Mouse (Mus musculus) gastrocnemius, postnatal 25 days (tissue): ENCODE measurements around the gene Tlk1. TPM values are rescaled to one million over a fixed set of nuclear protein-coding genes. Genes with fewer than 3 reads are reported as not detected.
"Not testable (repeated sequence)": the region's sequence is repeated elsewhere in the genome, so short reads cannot be mapped to it uniquely, and the experiment has no call there.

Experiments
- DNase-seq: peaks from one replicate; pipeline ENCODE4 v3.0.0; 2022
- total RNA-seq, 2 experiments: library from RNA; stranded (reverse); gene quantifications; 1 replicate in 1 of 2; 2 replicates in 1 of 2; pipeline ENCODE4 v1.2.3; 2021

Gene Tlk1
- total RNA-seq, 2 experiments from 2014 or later = 28.1 to 34.8 TPM

GRCm38 (mm10) chr2:70833261-70833660, 7.7 kb upstream of the Tlk1 start:
- DNase-seq = no peak

- no peak for DNase-seq
These were observed 6.3 kb upstream of the Tlk1 start for GRCm38 (mm10) chr2:70831709-70832350.

GRCm38 (mm10) chr2:70830683-70831082, 5.2 kb upstream of the Tlk1 start:
- DNase-seq = no peak

- DNase-seq = no peak
These were observed 4.5 kb upstream of the Tlk1 start for GRCm38 (mm10) chr2:70829946-70830610.

DNA sequence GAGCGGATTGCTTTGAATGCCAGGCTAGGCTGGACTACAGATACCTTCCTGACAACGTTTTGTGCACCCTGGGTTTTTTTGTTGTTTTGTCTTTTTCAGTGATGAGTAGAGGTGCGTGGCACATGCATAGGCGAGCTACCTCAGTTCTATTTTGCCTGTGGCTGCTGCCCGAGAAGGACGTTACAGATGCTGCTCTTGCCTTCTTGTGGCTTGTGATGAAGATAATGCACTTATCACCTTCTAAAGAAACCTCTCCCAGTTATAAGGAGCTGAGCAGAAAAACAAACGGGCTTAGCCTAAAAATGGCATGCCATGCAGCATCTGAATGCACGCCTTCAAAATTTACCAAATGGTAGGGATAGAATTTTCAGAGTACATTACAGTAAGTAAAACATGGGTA, 2.3 kb upstream of the Tlk1 start:
- DNase-seq = no peak

DNA sequence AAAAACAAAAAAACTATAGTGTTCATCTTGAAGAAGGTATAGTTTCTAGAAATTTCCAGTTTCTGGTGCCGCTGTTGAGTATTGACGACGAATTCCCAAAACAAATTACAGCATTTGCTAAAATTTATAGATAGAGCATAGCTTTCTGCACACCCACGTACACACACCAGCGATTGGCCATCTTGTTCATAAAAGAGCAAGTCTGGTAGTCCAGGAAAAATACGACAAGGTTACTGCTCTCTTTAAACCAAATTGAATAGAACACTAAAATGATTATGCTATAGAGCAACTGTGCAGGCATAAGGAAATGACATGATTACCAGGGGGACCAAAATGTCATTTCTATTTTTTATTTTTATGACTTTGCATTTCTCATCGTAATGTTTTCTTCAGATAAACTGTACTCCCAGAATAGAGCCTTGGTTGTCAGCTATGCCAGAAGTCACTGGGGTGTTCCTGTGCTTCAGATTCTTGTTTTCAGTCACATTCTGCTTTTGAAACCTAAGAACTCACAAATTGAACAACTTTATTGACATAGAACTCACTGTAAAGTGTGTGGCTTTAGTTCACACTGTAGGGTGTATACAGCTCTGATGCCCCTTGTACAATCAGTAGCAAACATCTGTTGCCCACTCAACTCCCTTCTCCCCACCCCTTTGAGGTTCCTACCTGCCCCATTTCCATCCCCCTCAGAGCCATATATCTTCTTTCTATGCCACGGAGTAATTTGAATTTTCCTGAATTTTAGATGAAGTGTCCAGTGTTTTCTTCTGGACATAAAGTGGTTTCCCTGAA, 1.1 kb upstream of the Tlk1 start:
- no peak for DNase-seq

GRCm38 (mm10) chr2:70824838-70825370, 624 bp downstream of the Tlk1 start:
- peak; percentile 72 for DNase-seq

DNA sequence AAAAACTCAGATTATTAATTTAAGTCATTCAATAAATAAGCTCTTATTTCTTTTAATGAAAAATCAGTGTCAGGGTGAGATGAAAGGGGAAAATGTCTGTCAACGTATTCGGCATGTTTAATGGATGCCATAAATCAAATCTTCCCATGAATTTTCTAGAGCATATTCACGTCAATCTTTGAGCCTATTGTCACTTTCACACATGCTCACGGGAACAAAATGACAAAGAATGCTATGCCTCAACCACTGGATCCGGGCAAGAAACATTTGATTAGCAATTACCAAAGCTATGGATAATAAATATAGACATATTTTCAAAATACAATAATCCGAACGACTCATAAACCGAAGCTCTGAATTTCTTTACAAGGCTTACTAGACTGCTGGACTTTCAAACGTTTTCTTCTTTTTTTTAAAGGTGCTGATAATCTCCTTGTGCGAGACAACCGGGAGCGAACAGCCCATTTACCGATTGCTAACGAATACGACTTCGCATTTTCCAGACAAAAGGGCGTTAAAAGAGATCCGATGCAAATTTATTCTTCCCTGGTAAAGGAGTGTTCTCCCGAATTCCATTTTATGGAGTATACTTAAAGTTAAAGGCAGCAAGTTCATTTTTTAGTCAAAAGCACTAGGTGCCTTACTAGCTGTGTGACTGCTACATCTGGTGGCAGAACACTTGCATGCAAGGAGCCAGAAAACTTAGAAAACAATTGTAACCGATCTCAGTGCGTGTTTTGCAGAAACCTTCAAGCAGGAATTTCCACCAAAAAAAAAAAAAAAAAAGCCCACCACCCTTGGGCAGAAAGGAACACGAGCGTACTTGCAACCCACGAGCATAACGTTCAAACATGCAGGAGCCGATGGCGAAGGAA, 1.4 kb downstream of the Tlk1 start:
- DNase-seq = no peak

DNA sequence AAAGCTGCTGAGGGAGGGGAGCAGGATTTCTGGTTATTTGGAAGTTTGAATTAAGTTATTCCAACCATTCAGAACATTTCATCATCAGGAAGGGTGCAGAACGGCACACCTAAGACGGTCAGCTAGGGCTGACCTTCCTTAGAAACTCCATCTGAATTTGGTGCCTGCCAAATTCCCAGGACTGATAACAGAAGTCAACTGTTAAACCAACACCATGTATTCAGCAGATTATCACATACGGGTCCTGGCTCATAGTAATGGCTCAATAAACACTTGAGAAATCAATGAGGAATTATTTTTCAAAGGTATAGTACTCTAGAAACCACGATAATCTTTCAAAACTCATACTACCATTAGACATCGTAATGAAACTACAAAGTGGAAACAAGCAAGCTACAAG, 2.1 kb downstream of the Tlk1 start:
- no peak for DNase-seq

- no peak for DNase-seq
These were observed 8.6 kb downstream of the Tlk1 start for GRCm38 (mm10) chr2:70816939-70817338.

DNA sequence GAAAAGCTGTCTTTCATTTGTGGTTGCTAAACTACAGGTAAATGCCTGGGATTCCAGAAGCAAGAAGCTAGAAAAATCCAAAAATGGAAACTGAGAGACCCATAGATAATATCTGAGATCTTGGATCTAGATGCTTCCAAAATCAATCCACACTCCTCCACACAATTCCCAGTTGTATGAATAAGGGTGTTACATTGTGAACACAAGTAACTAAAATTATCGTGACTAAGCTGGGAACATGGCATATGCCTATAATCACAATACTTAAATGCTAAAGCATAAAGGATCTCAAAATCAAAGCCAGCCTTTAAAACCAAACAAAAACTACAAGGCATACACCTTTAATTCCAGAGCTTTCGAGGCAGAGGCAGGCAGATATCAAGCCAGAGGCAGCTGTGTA, 9.5 kb downstream of the Tlk1 start:
- no peak for DNase-seq

- DNase-seq = no peak
These were observed 11.9 kb downstream of the Tlk1 start for GRCm38 (mm10) chr2:70813608-70814007.

- DNase-seq = no peak
These were observed 14.1 kb downstream of the Tlk1 start for GRCm38 (mm10) chr2:70811476-70811875.

- no peak for DNase-seq
These were observed 15.6 kb downstream of the Tlk1 start for GRCm38 (mm10) chr2:70809921-70810320.

GRCm38 (mm10) chr2:70808681-70809080, 16.8 kb downstream of the Tlk1 start:
- no peak for DNase-seq

DNA sequence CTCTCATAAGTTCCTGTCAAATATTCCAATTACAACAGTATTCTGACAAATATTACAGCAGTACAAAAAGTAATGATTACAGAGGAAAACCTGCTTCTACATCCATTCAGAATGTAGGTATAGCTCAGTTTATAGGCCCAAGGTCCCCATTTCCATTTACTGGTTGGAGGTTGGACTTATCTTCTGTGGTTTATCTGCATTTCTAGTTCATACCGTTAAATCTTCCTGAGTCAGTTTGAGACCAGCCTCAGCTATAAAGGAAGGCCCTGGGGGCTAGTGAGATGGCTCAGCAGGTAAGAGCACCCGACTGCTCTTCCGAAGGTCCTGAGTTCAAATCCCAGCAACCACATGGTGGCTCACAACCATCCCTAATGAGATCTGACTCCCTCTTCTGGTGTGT, 17.9 kb downstream of the Tlk1 start:
- DNase-seq = not testable (repeated sequence)

DNA sequence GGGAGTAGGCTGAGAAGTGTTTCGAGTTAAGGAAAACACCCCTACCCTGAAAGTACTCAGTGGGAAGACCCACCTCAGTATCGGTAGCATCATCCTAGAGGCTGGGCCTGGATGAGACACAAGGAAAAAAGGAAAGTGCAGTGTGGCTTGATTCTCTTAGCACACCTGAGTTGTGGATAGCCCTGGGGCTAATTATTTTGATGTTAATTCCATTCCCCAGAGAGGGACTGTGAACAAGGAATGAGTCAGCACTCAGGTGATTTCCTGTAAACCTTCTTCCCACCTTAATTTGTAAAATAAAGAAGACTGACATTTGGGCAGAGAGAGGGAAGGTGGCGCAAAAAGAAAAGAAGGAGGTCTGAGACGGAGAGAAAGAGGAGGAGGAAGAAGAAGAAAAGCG, 19.5 kb downstream of the Tlk1 start:
- no peak for DNase-seq

DNA sequence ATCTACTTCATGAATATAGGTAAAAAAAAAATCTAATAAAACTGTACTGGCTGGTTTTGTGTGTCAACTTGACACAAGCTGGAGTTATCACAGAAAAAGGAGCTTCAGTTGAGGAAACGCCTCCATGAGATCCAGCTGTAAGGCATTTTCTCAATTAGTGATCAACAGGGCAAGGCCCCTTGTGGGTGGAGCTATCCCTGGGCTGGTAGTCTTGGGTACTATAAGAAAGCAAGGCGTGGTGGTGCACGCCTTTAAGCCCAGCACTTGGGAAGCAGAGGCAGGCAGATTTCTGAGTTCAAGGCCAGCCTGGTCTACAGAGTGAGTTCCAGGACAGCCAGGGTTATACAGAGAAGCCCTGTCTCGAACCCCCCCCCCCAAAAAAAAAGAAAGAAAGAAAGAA, 21.8 kb downstream of the Tlk1 start:
- not testable (repeated sequence) for DNase-seq

GRCm38 (mm10) chr2:70802658-70803057, 22.9 kb downstream of the Tlk1 start:
- no peak for DNase-seq

- DNase-seq = no peak
These were observed 24.0 kb downstream of the Tlk1 start for GRCm38 (mm10) chr2:70801543-70801942.

DNA sequence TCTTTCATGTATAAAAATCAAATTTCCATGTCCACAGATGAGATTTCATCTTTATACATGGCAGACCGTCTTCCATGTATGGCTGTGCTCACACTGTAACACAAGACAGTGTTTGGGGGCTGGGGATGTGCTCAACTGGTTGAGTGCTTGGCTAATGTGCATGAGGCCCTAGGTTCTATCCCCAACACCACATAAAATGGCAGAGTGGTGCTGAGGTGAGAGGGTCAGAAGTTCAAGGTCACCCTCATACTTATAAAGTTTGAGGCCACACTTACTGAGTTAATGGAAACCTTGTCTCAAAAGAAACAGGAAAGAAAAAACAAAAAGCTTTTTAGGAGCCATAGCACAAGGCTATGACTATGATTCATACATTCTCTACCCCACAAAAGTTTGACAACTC, 25.1 kb downstream of the Tlk1 start:
- DNase-seq = no peak

DNA sequence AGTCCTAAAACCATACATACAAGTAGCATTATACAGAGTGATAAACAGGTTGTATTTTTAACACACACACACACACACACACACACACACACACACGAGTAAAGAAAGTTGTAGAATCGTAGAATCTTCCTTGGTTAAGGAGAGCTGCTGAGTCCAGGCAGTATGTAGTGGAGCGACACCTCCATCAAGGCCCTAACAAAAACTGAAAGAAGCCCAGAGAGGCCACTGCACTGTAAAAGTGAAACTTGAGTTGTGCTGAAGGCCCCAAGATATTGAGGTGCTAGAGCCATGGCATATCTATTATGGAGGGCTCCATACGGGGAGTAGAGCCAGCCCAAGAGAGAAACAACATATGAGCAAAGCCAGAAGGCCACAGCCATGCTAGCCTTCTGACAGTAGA, 32.3 kb downstream of the Tlk1 start:
- no peak for DNase-seq
